Mouse (Mus musculus): Measurements from ENCODE around the gene Hip1r. TPM values are rescaled to one million over a fixed set of nuclear protein-coding genes. Genes with fewer than 3 reads are reported as not detected.

Hip1r gene
- total and polyA plus RNA-seq, 3 experiments, result 16.6 to 31.6 TPM; not detected in 1

- peaks cover 7 to 22% of the 10 kb centered on the region in 2 experiments; a peak in 3 of 4 replicates for H3K4me1 ChIP-seq (ENCODE audit: control insufficient read depth in 1 of 2, insufficient read depth in 2 of 2, low read length in 2 of 2)
- no peaks in the 10 kb centered on the region for H3K27me3 ChIP-seq (ENCODE audit: control insufficient read depth in 1 of 2, insufficient read depth in 2 of 2, low read length in 2 of 2)
- no peak overlapping the region for H3K4me3 ChIP-seq (ENCODE audit: control insufficient read depth in 1 of 2, insufficient read depth in 1 of 2, low read depth in 2 of 2, low read length in 2 of 2)
Measured at GRCm38 (mm10) chr5:124041097-124041496, 67.7 kb downstream of the Hip1r start.

DNA sequence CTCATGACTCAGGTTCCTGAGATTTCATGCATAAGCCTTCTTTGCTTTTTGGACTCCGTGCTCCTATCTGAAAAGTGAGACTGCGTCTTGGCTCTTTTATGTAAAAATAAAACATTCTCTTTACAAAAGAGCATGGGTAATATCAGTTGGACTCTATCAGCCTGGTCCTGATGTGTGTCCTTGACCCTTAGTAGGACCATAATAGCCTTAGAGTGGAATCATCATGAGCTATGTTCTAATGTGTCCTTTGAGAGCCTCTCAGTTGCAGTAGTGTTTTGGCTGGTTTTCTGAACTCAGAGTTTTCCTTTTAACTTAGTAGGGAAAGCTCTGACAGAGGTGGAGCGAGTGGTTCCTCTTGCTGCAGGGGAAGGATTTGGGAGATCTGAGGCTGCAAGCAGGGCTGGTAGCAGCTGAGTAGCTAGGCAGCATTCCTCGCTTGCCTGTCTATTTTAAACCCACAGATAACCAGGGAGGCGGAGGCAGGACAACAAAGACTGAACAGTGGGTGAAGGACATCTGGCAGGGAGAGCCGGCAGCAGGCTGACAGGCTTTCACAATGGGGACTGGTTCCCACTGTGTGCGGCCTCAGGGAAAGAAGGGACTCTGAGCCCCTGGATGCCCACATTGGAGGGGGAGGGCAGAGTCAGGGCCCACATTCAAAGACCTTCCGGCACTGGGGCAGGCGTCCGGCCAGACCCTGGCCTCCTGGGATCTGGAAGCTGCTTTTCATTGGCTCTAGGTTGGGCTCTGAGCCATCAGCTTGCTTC lies 70.0 kb downstream of the Hip1r start:
- no peak for DNase-seq (ENCODE audit: low read depth, low spot score)
- Histone ChIP-seq H3K4me1 (ENCODE audit: control insufficient read depth in 1 of 2, insufficient read depth in 2 of 2, low read length in 2 of 2) (peaks cover 5 to 13% of the 10 kb centered on the region in 2 experiments; a peak in 3 of 4 replicates), H3K27me3 (ENCODE audit: control insufficient read depth in 1 of 2, insufficient read depth in 2 of 2, low read length in 2 of 2) (no peaks in the 10 kb centered on the region), H3K36me3 (ENCODE audit: control insufficient read depth in 1 of 2, insufficient read depth in 2 of 2, low read length in 2 of 2) (peaks cover 0 to 7% of the 10 kb centered on the region in 2 experiments; a peak in 2 of 4 replicates), H3K4me3 (ENCODE audit: control insufficient read depth in 1 of 2, insufficient read depth in 1 of 2, low read depth in 2 of 2, low read length in 2 of 2) (no peak overlapping the region), H3K79me2 (ENCODE audit: control insufficient read depth, insufficient read depth, low read length, poor library complexity) (no peaks in the 10 kb centered on the region), H3K27ac (ENCODE audit: control insufficient read depth, low read depth, low read length) (no peak overlapping the region), H3K9ac (ENCODE audit: control insufficient read depth, low read depth, low read length, poor library complexity, severe bottlenecking) (no peak overlapping the region), H3K9me3 (replicated peaks; ENCODE audit: insufficient read depth, low read length) (no peaks in the 10 kb centered on the region)
- TF ChIP-seq ZKSCAN1 (IDR thresholded peaks at IDR 0.05; ENCODE audit: low read depth, low read length) (peak; percentile 88), NELFE (IDR thresholded peaks at IDR 0.05; ENCODE audit: low read depth, low read length) (no peak)

More at GRCm38 (mm10) chr5:124041097-124041496, 67.7 kb downstream of the Hip1r start:
- no peaks in the 10 kb centered on the region for H3K9me3 ChIP-seq (replicated peaks; ENCODE audit: insufficient read depth, low read length)
- no peak for DNase-seq (ENCODE audit: low read depth, low spot score)
- H3K9ac ChIP-seq (ENCODE audit: control insufficient read depth, low read depth, low read length, poor library complexity, severe bottlenecking), result no peak overlapping the region
- no peak overlapping the region for H3K27ac ChIP-seq (ENCODE audit: control insufficient read depth, low read depth, low read length)
- H3K36me3 ChIP-seq (ENCODE audit: control insufficient read depth in 1 of 2, insufficient read depth in 2 of 2, low read length in 2 of 2), result peaks cover 0 to 11% of the 10 kb centered on the region in 2 experiments; a peak in 2 of 4 replicates
- no peaks in the 10 kb centered on the region for H3K79me2 ChIP-seq (ENCODE audit: control insufficient read depth, insufficient read depth, low read length, poor library complexity)
- TF ChIP-seq JUND (IDR thresholded peaks at IDR 0.05; ENCODE audit: low read depth, low read length) (no peak), NRF1 (IDR thresholded peaks at IDR 0.05; ENCODE audit: insufficient read depth, low read depth, low read length, poor library complexity, severe bottlenecking) (no peak), E2F4 (IDR thresholded peaks at IDR 0.05; ENCODE audit: borderline replicate concordance, low read depth, low read length) (no peak), ZNF384 (IDR thresholded peaks at IDR 0.05; ENCODE audit: low read depth, low read length) (no peak), SIN3A (IDR thresholded peaks at IDR 0.05; ENCODE audit: low read length) (no peak), CHD2 (IDR thresholded peaks at IDR 0.05; ENCODE audit: low read length) (no peak), SMC3 (IDR thresholded peaks at IDR 0.05; ENCODE audit: low read depth, low read length) (no peak), MYB (IDR thresholded peaks at IDR 0.05; ENCODE audit: low read depth, low read length) (no peak), ZC3H11A (IDR thresholded peaks at IDR 0.05; ENCODE audit: low read depth, low read length) (no peak), MAX (IDR thresholded peaks at IDR 0.05; ENCODE audit: low read length) (no peak), TCF12 (IDR thresholded peaks at IDR 0.05; ENCODE audit: low read depth, low read length) (no peak), ZMIZ1 (IDR thresholded peaks at IDR 0.05; ENCODE audit: low read depth, low read length) (no peak), RAD21 (IDR thresholded peaks at IDR 0.05; ENCODE audit: low read depth, low read length) (no peak), ZKSCAN1 (IDR thresholded peaks at IDR 0.05; ENCODE audit: low read depth, low read length) (no peak), BHLHE40 (IDR thresholded peaks at IDR 0.05; ENCODE audit: borderline replicate concordance, low read depth, low read length) (no peak), RCOR1 (IDR thresholded peaks at IDR 0.05; ENCODE audit: low read depth, low read length) (no peak), TBP (IDR thresholded peaks at IDR 0.05; ENCODE audit: low read depth, low read length) (no peak), ETS1 (IDR thresholded peaks at IDR 0.05; ENCODE audit: low read depth, low read length) (no peak), UBTF (IDR thresholded peaks at IDR 0.05; ENCODE audit: borderline replicate concordance, insufficient read depth, low read depth, low read length) (no peak)

Data from MEL (cell line).